Mouse (Mus musculus) liver, embryonic 12.5 days (tissue): ENCODE results near the gene Nr4a1. TPM values are rescaled to one million over a fixed set of nuclear protein-coding genes. Genes with fewer than 3 reads are reported as not detected.

ENCODE experiments used
- ATAC-seq: fragments of 200-750 bp; cut with Nextera tagmentation; 2 replicates; pipeline ENCODE4 v1.8.0; 2017; ENCODE audit warnings: moderate number of reproducible peaks, mild to moderate bottlenecking, moderate library complexity
- H3K27ac ChIP-seq: fragments of 300-500 bp; sonication (generic); 2 replicates; pipeline ENCODE4 v1.5.1; 2016; ENCODE audit warnings: mild to moderate bottlenecking
- H3K27me3 ChIP-seq: fragments of 300-500 bp; sonication (generic); replicated peaks from 2 replicates; pipeline ENCODE4 v1.6.1; 2016; ENCODE audit warnings: mild to moderate bottlenecking, moderate library complexity
- H3K36me3 ChIP-seq: fragments of 300-500 bp; sonication (generic); 2 replicates; pipeline ENCODE4 v1.6.1; 2016; ENCODE audit warnings: mild to moderate bottlenecking, moderate library complexity
- H3K4me1 ChIP-seq: fragments of 300-500 bp; sonication (generic); 2 replicates; pipeline ENCODE4 v1.6.1; 2016
- H3K4me2 ChIP-seq: fragments of 300-500 bp; sonication (generic); 2 replicates; pipeline ENCODE4 v1.6.1; 2016; ENCODE audit warnings: mild to moderate bottlenecking, moderate library complexity
- H3K4me3 ChIP-seq: fragments of 300-500 bp; sonication (generic); 2 replicates; pipeline ENCODE4 v1.5.1; 2016; ENCODE audit warnings: mild to moderate bottlenecking, moderate library complexity
- H3K9ac ChIP-seq: fragments of 300-500 bp; sonication (generic); 2 replicates; pipeline ENCODE4 v1.6.1; 2016; ENCODE audit warnings: mild to moderate bottlenecking, moderate library complexity
- H3K9me3 ChIP-seq: fragments of 300-500 bp; sonication (generic); replicated peaks from 2 replicates; pipeline ENCODE4 v1.6.1; 2016; ENCODE audit warnings: mild to moderate bottlenecking, moderate library complexity
- WGBS: fragments of 180-500 bp; shearing (Covaris S2); methylation state at CpG from one replicate; pipeline ENCODE4 v1.1.7; 2016; ENCODE audit not compliant: insufficient replicate concordance; 5-methylcytosine and 5-hydroxymethylcytosine counted together
- polyA plus RNA-seq: library from polyadenylated mRNA; unstranded; fragments of >200 nt; fragmentation: Nextera tagmentation; extraction: Ambion mirVana; gene quantifications from 2 replicates; pipeline ENCODE4 v1.2.1, GENCODE M21; 2016

The Nr4a1 gene
- polyA plus RNA-seq, 1 experiment from 2014 or later = 0.83 TPM

DNA sequence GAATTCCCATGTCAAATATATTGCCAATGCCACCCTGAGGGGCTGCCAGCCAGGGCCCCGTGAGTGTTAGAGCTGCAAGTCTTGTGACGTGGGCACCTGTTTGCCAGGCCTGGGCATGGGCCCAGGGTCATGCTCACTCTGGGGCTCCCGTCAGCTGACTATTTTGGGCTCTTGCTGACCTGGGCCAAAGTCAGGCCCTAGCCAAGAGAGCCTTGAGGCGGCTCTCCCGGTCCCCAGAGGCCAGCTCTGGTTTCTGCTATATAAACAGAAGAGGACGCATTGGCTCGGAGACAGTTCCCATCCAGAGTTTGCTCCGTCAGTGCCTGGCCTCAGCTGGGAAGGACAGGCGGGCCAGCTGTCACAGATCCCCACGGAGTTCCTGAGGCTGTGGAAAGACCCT, 6.3 kb downstream of the Nr4a1 start:
- no peak for ATAC-seq
- peaks cover 29% of the 10 kb centered on the region for H3K4me1 ChIP-seq
- no peaks in the 10 kb centered on the region for H3K36me3 ChIP-seq
- H3K4me2 ChIP-seq = no peak overlapping the region
- no peaks in the 10 kb centered on the region for H3K9me3 ChIP-seq
- peaks cover 35% of the 10 kb centered on the region for H3K27me3 ChIP-seq
- 60% methylated on average over 10 of the region's 10 CpGs for WGBS
- H3K9ac ChIP-seq = no peak overlapping the region
- H3K4me3 ChIP-seq = no peak overlapping the region
- H3K27ac ChIP-seq = no peak overlapping the region

DNA sequence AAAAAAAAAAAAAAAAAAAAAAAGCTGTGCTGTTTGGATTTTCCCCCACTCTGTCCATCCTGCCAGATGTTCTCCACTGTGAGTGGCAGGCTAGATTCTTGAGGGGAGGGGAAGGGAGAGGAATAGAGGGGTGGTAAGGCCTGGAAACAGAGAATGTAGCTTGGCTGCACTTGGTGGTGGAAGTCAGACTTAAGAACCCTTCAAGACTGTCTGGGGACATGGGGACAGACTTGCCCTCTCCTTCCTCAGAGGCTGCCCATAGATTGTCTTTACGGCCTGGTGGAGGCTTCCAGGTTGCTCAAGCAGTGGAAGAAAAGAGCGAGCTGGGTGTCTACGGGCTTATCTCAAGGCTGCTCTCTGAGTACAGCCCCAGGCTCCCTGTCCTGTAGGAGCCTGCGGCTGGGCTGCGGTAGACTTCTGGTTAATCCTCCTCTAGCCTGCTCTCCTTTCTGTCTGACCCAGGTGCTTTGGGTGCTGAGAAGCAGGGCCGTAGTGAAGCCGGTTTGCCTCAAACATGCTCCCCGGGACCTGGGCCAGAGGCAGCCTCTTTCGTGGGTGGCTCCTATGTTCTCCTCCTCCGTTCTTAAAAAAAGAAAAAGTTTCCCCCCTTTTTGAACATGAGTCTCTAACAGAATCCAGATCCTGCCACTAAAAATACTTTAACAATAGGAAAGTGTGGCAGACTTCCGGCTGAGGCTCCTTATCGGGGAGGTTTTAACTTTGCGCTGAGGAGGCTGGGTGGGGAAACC, 7.0 kb downstream of the Nr4a1 start:
- Histone ChIP-seq H3K27ac (peak overlapping the region; percentile 39), H3K4me1 (peaks cover 35% of the 10 kb centered on the region), H3K9ac (0 out of 2 replicates have a peak overlapping the region, but pooled peaks have one; percentile 28), H3K4me3 (no peak overlapping the region), H3K27me3 (peaks cover 35% of the 10 kb centered on the region), H3K4me2 (peak overlapping the region; percentile 45), H3K36me3 (no peaks in the 10 kb centered on the region), H3K9me3 (no peaks in the 10 kb centered on the region)
- WGBS = 25% methylated on average over 13 of the region's 13 CpGs
- no peak for ATAC-seq

DNA sequence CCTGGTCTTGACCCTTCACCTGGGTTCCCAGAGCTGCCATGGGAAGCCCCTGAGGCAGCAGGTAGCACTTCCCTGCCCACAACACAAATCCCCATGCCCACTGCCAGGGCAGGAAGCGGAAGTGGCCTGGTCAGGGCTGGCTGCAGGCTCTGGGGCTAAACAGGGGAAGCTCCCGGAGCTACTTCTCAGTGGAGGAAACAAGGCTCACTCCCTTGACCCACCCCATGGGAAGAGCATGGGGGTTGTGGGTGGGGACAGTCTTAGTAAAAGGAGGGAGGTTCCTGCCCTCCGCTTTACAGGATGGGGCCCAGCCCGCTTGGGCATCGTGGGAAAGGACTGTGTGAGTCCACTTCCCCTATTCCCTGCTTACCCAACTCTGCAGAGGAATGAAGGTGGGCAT, 8.4 kb downstream of the Nr4a1 start:
- no peak for ATAC-seq
- no peak overlapping the region for H3K4me3 ChIP-seq
- H3K27me3 ChIP-seq = peaks cover 44% of the 10 kb centered on the region
- H3K4me1 ChIP-seq = peaks cover 44% of the 10 kb centered on the region
- H3K36me3 ChIP-seq = no peaks in the 10 kb centered on the region
- peak overlapping the region; percentile 15; the same call in 1 of the 2 replicates for H3K27ac ChIP-seq
- H3K9me3 ChIP-seq = no peaks in the 10 kb centered on the region
- H3K9ac ChIP-seq = no peak overlapping the region
- 25% methylated on average over 5 of the region's 5 CpGs for WGBS
- H3K4me2 ChIP-seq = no peak overlapping the region

DNA sequence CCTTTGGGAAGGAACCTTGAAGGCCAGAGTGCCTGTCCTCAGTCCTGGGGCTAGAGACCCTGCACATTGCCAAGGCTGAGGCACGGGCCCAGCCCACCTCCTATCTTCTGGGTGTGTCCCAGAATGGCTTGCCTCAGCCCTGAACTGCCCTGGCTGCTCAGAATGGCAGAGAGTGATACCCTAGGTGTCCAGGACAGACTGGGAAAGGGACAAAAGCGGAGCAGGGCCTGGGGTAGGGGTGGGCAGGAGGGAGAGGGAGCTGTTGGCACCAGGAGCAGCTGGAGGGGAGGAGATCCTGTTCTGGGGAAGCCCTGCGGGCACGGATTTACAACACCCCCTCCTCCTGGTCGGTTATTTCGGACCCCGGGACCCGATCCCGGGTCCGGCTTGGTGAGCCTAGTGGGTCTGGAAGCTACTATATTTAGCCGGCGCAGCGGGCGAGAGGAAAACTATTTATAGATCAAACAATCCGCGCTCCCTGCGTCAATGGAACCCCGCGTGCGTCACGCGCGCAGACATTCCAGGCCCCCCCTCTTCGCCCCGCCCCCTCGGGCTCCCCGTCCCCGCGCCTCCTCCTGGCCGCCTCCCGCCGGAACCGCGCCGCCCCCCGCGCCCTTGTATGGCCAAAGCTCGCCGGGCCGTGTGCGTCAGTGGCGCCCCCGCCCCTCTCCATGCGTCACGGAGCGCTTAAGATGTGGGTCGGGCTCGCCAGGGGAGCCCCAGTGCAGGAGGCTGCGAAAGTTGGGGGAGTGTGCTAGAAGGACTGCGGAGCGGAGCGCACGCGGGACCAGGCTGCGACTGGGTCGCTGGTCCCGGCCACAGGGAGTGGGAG, 12.3 kb downstream of the Nr4a1 start:
- H3K4me3 ChIP-seq = peak overlapping the region; percentile 52
- H3K9ac ChIP-seq = peak overlapping the region; percentile 48; the same call in 1 of the 2 replicates
- H3K36me3 ChIP-seq = peaks cover 4% of the 10 kb centered on the region; the same call in 1 of the 2 replicates
- H3K27me3 ChIP-seq = peaks cover 57% of the 10 kb centered on the region
- ATAC-seq = peak; percentile 69
- H3K27ac ChIP-seq = no peak overlapping the region
- under 1% methylated on average over 57 of the region's 57 CpGs for WGBS
- no peaks in the 10 kb centered on the region for H3K9me3 ChIP-seq
- peak overlapping the region; percentile 74 for H3K4me2 ChIP-seq
- H3K4me1 ChIP-seq = peaks cover 34% of the 10 kb centered on the region

DNA sequence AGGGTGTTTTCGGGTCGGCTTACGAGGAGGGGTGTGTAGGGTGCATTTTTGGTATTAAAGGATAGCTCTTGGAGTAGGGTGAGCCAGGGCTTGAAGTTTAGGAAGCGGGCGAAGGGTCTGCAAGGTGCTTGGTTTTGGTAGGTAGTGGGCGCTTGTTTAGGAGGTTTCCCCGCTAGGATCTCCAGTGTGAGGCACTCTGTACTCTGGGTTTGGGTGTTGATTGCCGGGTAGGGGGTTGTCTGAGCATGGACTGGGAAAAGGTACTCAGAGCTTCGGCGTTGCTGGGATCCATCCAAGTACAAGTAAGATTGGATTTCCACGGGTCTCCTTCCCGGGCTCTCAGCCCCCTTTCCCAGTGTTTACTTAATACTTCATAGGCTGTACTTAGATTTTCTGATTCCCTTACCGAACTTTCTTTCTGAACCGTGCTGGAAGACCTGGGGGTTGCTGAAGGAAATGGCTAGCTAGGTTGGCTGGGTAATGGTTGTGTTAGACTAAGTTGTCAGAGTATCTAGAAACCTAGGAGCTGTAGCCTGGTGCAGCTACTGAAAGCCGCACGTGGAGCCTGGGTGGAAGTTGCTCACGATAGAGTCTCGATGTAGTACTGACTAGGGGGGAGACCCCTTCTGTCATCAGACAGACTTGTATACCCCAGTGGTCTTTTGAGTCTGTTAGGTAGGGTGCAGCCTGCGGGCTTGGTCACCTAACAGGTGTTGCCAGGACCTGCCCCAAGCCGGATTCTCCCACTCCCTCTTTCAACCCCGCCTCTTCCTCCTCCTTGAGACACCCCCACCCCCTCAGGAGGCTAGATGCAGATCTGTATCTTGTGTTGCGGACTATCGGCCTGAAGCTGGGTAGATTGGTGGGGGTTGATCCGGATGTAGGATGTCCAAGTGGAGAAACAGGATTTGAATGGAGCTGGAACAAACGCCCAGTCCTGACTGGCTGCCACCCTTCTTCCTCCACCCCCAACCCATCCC, 13.3 kb downstream of the Nr4a1 start:
- Histone ChIP-seq H3K4me1 (peaks cover 24% of the 10 kb centered on the region), H3K4me2 (peak overlapping the region; percentile 74), H3K36me3 (peaks cover 4% of the 10 kb centered on the region; the same call in 1 of the 2 replicates), H3K9ac (peak overlapping the region; percentile 48; the same call in 1 of the 2 replicates), H3K4me3 (peak overlapping the region; percentile 52), H3K27ac (no peak overlapping the region), H3K27me3 (peaks cover 57% of the 10 kb centered on the region), H3K9me3 (no peaks in the 10 kb centered on the region)
- WGBS = 2% methylated on average over 25 of the region's 25 CpGs
- ATAC-seq = no peak

DNA sequence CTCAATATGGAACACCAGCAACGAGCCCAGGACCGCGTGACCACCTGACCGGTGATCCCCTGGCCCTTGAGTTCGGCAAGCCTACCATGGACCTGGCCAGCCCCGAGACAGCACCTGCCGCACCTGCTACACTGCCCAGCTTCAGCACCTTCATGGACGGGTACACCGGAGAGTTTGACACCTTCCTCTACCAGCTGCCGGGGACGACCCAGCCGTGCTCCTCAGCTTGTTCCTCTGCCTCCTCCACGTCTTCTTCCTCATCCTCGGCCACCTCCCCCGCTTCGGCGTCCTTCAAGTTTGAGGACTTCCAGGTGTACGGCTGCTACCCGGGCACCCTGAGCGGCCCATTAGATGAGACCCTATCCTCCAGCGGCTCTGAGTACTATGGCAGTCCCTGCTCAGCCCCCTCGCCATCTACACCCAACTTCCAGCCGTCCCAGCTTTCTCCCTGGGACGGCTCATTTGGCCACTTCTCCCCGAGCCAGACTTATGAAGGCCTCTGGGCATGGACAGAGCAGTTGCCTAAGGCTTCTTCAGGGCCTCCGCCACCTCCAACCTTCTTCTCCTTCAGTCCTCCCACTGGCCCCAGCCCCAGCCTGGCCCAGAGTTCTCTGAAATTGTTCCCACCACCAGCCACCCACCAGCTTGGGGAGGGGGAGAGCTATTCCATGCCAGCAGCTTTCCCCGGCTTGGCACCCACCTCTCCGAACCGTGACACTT, 16.2 kb downstream of the Nr4a1 start:
- no peak for ATAC-seq
- Histone ChIP-seq H3K36me3 (peaks cover 4% of the 10 kb centered on the region; the same call in 1 of the 2 replicates), H3K27ac (no peak overlapping the region), H3K4me1 (peaks cover 17% of the 10 kb centered on the region), H3K4me2 (no peak overlapping the region), H3K4me3 (no peak overlapping the region), H3K9ac (no peak overlapping the region), H3K9me3 (no peaks in the 10 kb centered on the region), H3K27me3 (peaks cover 44% of the 10 kb centered on the region)
- WGBS = 78% methylated on average over 29 of the region's 29 CpGs

DNA sequence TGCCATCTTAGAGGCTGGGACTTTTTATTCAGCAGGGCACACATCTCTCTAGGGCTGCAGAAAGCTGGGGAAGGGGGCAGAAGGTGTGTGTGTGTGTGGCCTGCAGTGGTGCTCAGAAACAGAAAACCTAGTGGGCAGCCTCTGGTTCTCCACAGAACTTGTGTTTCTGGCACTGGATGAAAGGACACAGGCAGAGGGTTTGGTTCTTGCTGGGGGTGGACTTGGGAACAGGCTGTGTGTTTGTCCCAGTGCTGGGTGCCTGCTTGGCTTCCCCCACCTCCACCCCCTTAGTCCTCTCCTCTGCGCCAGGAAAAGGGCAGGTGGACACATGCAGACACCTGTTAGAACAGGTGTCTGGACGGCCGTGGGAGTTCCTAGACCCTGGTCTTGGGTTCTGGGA, 17.0 kb downstream of the Nr4a1 start:
- peaks cover 4% of the 10 kb centered on the region; the same call in 1 of the 2 replicates for H3K36me3 ChIP-seq
- peaks cover 35% of the 10 kb centered on the region for H3K27me3 ChIP-seq
- H3K4me3 ChIP-seq = no peak overlapping the region
- peaks cover 11% of the 10 kb centered on the region for H3K4me1 ChIP-seq
- no peak overlapping the region for H3K27ac ChIP-seq
- no peak overlapping the region for H3K4me2 ChIP-seq
- no peak overlapping the region for H3K9ac ChIP-seq
- 58% methylated on average over 3 of the region's 3 CpGs for WGBS
- H3K9me3 ChIP-seq = no peaks in the 10 kb centered on the region
- no peak for ATAC-seq

DNA sequence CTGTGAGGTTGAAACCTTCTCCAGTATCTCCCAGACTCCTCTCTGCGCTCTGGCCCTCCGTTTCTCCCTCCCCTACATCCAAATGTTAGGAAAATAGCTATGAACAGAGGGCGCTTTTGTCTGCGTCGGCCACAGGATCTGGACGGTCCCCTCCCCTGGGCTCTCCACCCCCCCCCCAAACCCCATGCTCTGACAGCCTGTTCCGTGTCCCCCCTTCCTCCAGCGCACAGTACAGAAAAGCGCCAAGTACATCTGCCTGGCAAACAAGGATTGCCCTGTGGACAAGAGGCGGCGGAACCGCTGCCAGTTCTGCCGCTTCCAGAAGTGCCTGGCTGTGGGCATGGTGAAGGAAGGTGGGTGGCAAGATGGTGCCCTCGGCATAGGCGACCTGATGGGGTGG, 17.4 kb downstream of the Nr4a1 start:
- Histone ChIP-seq H3K27me3 (peaks cover 31% of the 10 kb centered on the region), H3K4me2 (no peak overlapping the region), H3K9me3 (no peaks in the 10 kb centered on the region), H3K9ac (no peak overlapping the region), H3K4me1 (peaks cover 7% of the 10 kb centered on the region), H3K4me3 (no peak overlapping the region), H3K36me3 (peaks cover 4% of the 10 kb centered on the region; the same call in 1 of the 2 replicates), H3K27ac (no peak overlapping the region)
- no peak for ATAC-seq
- 81% methylated on average over 15 of the region's 15 CpGs for WGBS

DNA sequence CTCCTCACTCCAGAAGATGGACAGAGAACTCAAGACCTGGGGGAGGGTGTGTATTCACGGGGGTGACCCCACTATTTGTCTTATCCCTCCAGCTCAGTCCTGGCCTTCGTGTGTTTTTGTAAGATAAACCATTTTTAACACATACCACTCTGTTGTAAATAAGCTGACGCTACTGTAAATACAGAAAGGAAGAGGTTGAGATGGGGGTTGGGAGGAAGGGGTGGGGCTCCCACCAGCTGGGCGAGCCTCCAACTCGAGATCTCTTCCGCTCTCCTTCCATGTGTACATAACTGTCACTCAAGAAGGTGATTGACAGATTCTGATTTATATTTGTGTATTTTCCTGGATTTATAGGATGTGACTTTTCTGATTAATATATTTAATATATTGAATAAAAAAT, 20.3 kb downstream of the Nr4a1 start:
- WGBS = 34% methylated on average over 6 of the region's 6 CpGs
- peaks cover 3% of the 10 kb centered on the region for H3K27me3 ChIP-seq
- no peak for ATAC-seq
- peaks cover 4% of the 10 kb centered on the region; the same call in 1 of the 2 replicates for H3K36me3 ChIP-seq
- H3K4me2 ChIP-seq = no peak overlapping the region
- H3K4me1 ChIP-seq = no peaks in the 10 kb centered on the region
- H3K27ac ChIP-seq = no peak overlapping the region
- H3K9me3 ChIP-seq = no peaks in the 10 kb centered on the region
- no peak overlapping the region for H3K9ac ChIP-seq
- no peak overlapping the region for H3K4me3 ChIP-seq

DNA sequence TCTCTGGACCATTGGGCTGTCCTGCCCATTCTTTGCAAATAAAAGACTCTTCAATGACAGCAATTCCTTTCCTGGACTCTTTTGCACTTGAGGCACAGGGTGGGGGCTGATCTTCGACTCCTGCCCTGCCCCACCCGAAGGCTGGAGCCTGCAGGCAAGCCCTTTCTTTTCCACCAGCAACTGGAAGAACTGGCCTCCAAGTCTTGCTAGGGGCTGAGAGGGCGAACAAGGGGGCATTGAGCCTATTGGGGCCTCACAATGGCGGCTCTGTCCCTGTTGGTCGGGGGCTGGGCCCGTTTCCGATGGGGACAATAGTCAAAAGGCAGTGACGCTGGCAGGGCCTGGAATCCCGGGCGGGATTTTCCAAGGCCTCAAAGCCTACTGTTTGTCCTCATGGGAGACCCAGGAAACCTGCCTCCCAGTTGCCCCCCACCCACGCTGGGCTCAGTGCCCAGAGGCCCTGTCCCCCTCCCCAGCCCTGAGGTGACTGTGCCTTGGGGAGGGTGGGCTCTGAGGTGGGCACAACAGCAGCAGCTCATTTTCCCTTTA, 23.4 kb downstream of the Nr4a1 start:
- no peak for ATAC-seq
- no peak overlapping the region for H3K27ac ChIP-seq

More for the DNA sequence above, 23.4 kb downstream of the Nr4a1 start:
- H3K36me3 ChIP-seq = no peaks in the 10 kb centered on the region
- no peak overlapping the region for H3K4me2 ChIP-seq
- H3K27me3 ChIP-seq = no peaks in the 10 kb centered on the region
- no peaks in the 10 kb centered on the region for H3K4me1 ChIP-seq
- H3K4me3 ChIP-seq = no peak overlapping the region
- H3K9me3 ChIP-seq = no peaks in the 10 kb centered on the region
- 71% methylated on average over 11 of the region's 11 CpGs for WGBS
- no peak overlapping the region for H3K9ac ChIP-seq
